8 mouse cellular contexts compared by ENCODE assay signal in the genomic region with DNA sequence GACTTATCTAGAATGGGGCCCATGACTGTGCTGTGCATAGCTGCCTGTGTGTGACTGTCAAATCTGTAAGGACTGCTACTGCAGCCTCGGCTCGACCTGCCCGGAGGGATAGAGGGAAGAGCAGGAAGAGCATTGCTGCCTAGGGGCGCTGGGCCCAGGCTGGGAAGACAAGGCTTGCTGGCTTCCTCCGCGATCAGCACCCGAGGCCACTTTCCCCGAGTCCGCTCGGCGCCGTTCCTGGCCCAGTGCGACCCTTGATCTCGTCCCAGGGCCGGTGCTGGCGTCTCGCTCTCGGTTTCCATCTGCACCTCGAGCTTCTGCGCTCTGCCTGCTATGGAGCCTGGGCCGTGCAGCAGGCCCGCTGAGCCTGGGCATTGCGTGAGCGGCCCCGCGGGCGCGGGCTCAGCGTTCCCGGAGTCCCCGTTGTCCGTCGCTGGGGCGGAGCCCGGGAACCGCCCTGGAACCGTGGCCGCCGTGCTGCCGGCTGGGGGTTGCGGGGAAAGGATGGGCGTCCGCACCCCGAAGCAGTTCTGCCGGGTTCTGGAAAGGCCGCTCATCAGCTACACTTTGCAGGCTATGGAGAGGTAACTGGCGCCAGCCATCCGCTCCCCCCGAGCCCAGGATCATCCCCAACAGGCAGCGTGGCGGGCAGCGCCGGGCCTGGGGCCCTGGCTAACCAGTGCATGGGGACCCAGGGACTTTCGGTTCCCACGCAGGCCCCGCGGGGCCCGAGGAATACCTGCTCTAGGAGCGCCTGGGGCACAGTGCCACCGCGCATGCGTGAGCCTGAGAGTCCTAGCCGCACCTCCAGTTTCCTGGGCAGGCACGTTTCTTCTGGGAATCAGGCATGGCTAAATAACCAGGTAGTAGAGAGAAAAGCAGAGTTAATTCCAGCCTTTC. TPM values are rescaled to one million over a fixed set of nuclear protein-coding genes. Genes with fewer than 3 reads are reported as not detected.
DNase-seq lines count a peak whose midpoint lies in the region; ATAC-seq and TF ChIP-seq lines count a peak whose summit lies in the region.

Ispd (plus strand) TSS at position 10 of the 900 bp plus-strand sequence.
D630036H23Rik (minus strand) TSS at position 741 of the 900 bp plus-strand sequence.

- H3K27ac ChIP-seq in CH12.LX (ENCODE audit: insufficient read depth, low read depth): 0 out of 2 replicates have a peak within 1 kb of the TSS, but pooled peaks have one; percentile 2
- H3K27ac ChIP-seq in forebrain, embryonic 11.5 days (ENCODE audit: low read depth, low read length): peak within 1 kb of the TSS; percentile 79
- peak within 1 kb of the TSS; percentile 96 for H3K27ac ChIP-seq in heart, embryonic 16.5 days (ENCODE audit: low read length)
- H3K27ac ChIP-seq in liver, embryonic 13.5 days: peak within 1 kb of the TSS; percentile 72
- H3K27ac ChIP-seq in stomach, embryonic 14.5 days (ENCODE audit: low read length): peak within 1 kb of the TSS; percentile 97

- no peaks in the 10 kb centered on the region for H3K27me3 ChIP-seq in CH12.LX (replicated peaks)
- H3K27me3 ChIP-seq in forebrain, embryonic 11.5 days (ENCODE audit: control insufficient read depth, insufficient read depth, low read length): no peaks in the 10 kb centered on the region
- H3K27me3 ChIP-seq in heart, embryonic 16.5 days (ENCODE audit: control insufficient read depth, insufficient read depth, low read length): no peaks in the 10 kb centered on the region
- H3K27me3 ChIP-seq in liver, embryonic 13.5 days: no peaks in the 10 kb centered on the region
- no peaks in the 10 kb centered on the region for H3K27me3 ChIP-seq in stomach, embryonic 14.5 days (ENCODE audit: control insufficient read depth, insufficient read depth, low read length)

- dilution Hi-C loops in CH12.LX (cut with MboI; ENCODE audit: extremely low pct_ligation_motif_present, extremely low pct_unique_long_range_greater_than_20kb, low sequenced_read_pairs): no loop called here

- no peak for TF ChIP-seq EP300 in CH12.LX (IDR thresholded peaks at IDR 0.05; ENCODE audit: low read length)

- no peaks in the 10 kb centered on the region for H3K9me3 ChIP-seq in CH12.LX (replicated peaks; ENCODE audit: low read length)
- H3K9me3 ChIP-seq in forebrain, embryonic 11.5 days (ENCODE audit: control insufficient read depth, low read length): no peaks in the 10 kb centered on the region
- no peaks in the 10 kb centered on the region for H3K9me3 ChIP-seq in heart, embryonic 16.5 days (replicated peaks; ENCODE audit: control insufficient read depth, low read length)
- no peaks in the 10 kb centered on the region for H3K9me3 ChIP-seq in liver, embryonic 13.5 days (replicated peaks)
- H3K9me3 ChIP-seq in stomach, embryonic 14.5 days (ENCODE audit: control insufficient read depth, low read depth, low read length): no peaks in the 10 kb centered on the region

- ATAC-seq in forebrain, embryonic 11.5 days (replicated peaks; ENCODE audit: low FRiP score): peak; percentile 91
- ATAC-seq in heart, embryonic 16.5 days (replicated peaks; ENCODE audit: extremely low read depth, insufficient read depth, low FRiP score): peak; percentile 89
- peak; percentile 90 for ATAC-seq in liver, embryonic 13.5 days (ENCODE audit: low read depth)
- ATAC-seq in stomach, embryonic 14.5 days (ENCODE audit: insufficient number of reproducible peaks, insufficient read depth, low FRiP score, low read depth): peak; percentile 90

- H3K9ac ChIP-seq in CH12.LX (ENCODE audit: insufficient read depth, low read depth): peak within 1 kb of the TSS; percentile 62
- H3K9ac ChIP-seq in forebrain, embryonic 11.5 days (ENCODE audit: low read length): peak within 1 kb of the TSS; percentile 96
- peak within 1 kb of the TSS; percentile 98 for H3K9ac ChIP-seq in heart, embryonic 16.5 days (ENCODE audit: low read length)
- peak within 1 kb of the TSS; percentile 77 for H3K9ac ChIP-seq in liver, embryonic 13.5 days
- peak within 1 kb of the TSS; percentile 94 for H3K9ac ChIP-seq in stomach, embryonic 14.5 days (replicated peaks; ENCODE audit: low read depth, low read length)

- DNase-seq in CH12.LX (ENCODE audit: extremely low read depth): peak; percentile 73
- peak; percentile 28 for DNase-seq in c-Kit-negative CD71-positive TER-119-positive erythroid progenitor cells, embryonic 14.5 days (ENCODE audit: low read depth, low spot score)
- DNase-seq in forebrain, embryonic 11.5 days (ENCODE audit: low spot score): peak; percentile 88
- DNase-seq in kidney, postnatal 25 days: peak; percentile 92 to 96
- peak; percentile 66 for DNase-seq in liver, embryonic 13.5 days
- peak; percentile 43 to 61 for DNase-seq in natural killer cell, adult 2 months (ENCODE audit: low spot score in 2 of 2)

- no peaks in the 10 kb centered on the region for H3K79me2 ChIP-seq in CH12.LX (replicated peaks; ENCODE audit: control insufficient read depth, extremely low read depth, insufficient read depth, poor library complexity, severe bottlenecking)

- H3K4me3 ChIP-seq in CH12.LX (replicated peaks in 1 of 3; ENCODE audit: low read depth in 2 of 3, low read length in 2 of 3, poor library complexity in 1 of 3): peak within 1 kb of the TSS; percentile 49 to 76 (median 69)
- H3K4me3 ChIP-seq in forebrain, embryonic 11.5 days (ENCODE audit: low read depth, low read length): peak within 1 kb of the TSS; percentile 58
- peak within 1 kb of the TSS; percentile 80 for H3K4me3 ChIP-seq in heart, embryonic 16.5 days (ENCODE audit: low read length)
- H3K4me3 ChIP-seq in liver, embryonic 13.5 days (replicated peaks): peak within 1 kb of the TSS; percentile 73
- peak within 1 kb of the TSS; percentile 55 for H3K4me3 ChIP-seq in stomach, embryonic 14.5 days (ENCODE audit: low read depth, low read length)

- no peak for TF ChIP-seq RAD21 in CH12.LX (IDR thresholded peaks at IDR 0.05; ENCODE audit: low read depth, low read length)

- peak; percentile 48; the same call in 1 of the 2 replicates for TF ChIP-seq POLR2A in CH12.LX (IDR thresholded peaks at IDR 0.05; ENCODE audit: low read depth, low read length)

- in situ Hi-C loops in CH12.LX (cut with MboI; ENCODE audit: low pct_ligation_motif_present, low pct_unique_long_range_greater_than_20kb, low sequenced_read_pairs): no loop called here

- peak within 1 kb of the TSS; percentile 53 for H3K4me2 ChIP-seq in CH12.LX (ENCODE audit: insufficient read depth, low read depth, poor library complexity, severe bottlenecking)
- peak within 1 kb of the TSS; percentile 81 for H3K4me2 ChIP-seq in forebrain, embryonic 11.5 days (ENCODE audit: low read depth, low read length, severe bottlenecking)
- peak within 1 kb of the TSS; percentile 86 for H3K4me2 ChIP-seq in heart, embryonic 16.5 days (ENCODE audit: low read depth, low read length)
- H3K4me2 ChIP-seq in liver, embryonic 13.5 days: peak within 1 kb of the TSS; percentile 86
- peak within 1 kb of the TSS; percentile 74 for H3K4me2 ChIP-seq in stomach, embryonic 14.5 days (replicated peaks; ENCODE audit: low read depth, low read length)

- no peak for TF ChIP-seq CTCF in CH12.LX (conservative IDR thresholded peaks at IDR 0.05 in 1 of 2, IDR thresholded peaks at IDR 0.05 in 1 of 2; ENCODE audit: low read depth in 2 of 2, low read length in 2 of 2)

- H3K4me1 ChIP-seq in CH12.LX (ENCODE audit: control insufficient read depth in 1 of 2, insufficient read depth in 2 of 2): peaks cover 5 to 18% of the 10 kb centered on the region in 2 experiments; a peak in 3 of 4 replicates
- H3K4me1 ChIP-seq in forebrain, embryonic 11.5 days (replicated peaks; ENCODE audit: control insufficient read depth, insufficient read depth, low read length): peaks cover 4% of the 10 kb centered on the region; the same call in 1 of the 2 replicates
- peaks cover 9% of the 10 kb centered on the region for H3K4me1 ChIP-seq in heart, embryonic 16.5 days (ENCODE audit: control insufficient read depth, insufficient read depth, low read length)
- H3K4me1 ChIP-seq in liver, embryonic 13.5 days (replicated peaks): peaks cover 15% of the 10 kb centered on the region
- H3K4me1 ChIP-seq in stomach, embryonic 14.5 days (ENCODE audit: control insufficient read depth, insufficient read depth, low read length): peaks cover 14% of the 10 kb centered on the region; the same call in 1 of the 2 replicates

- no peaks in the 10 kb centered on the region for H3K36me3 ChIP-seq in CH12.LX (replicated peaks in 1 of 2; ENCODE audit: control insufficient read depth in 1 of 2, insufficient read depth in 1 of 2, low read length in 1 of 2)
- no peaks in the 10 kb centered on the region for H3K36me3 ChIP-seq in forebrain, embryonic 11.5 days (ENCODE audit: control insufficient read depth, insufficient read depth, low read length)
- no peaks in the 10 kb centered on the region for H3K36me3 ChIP-seq in heart, embryonic 16.5 days (ENCODE audit: control insufficient read depth, insufficient read depth)
- no peaks in the 10 kb centered on the region for H3K36me3 ChIP-seq in liver, embryonic 13.5 days
- H3K36me3 ChIP-seq in stomach, embryonic 14.5 days (ENCODE audit: control insufficient read depth, insufficient read depth, low read length): no peaks in the 10 kb centered on the region

- WGBS in forebrain, embryonic 11.5 days: under 1% methylated on average over 63 of the region's 64 CpGs
- whole genome bisulfite sequencing in heart, embryonic 16.5 days: under 1% methylated on average over 64 of the region's 64 CpGs
- 1% methylated on average over 62 of the region's 64 CpGs for WGBS in liver, embryonic 13.5 days (ENCODE audit: insufficient replicate concordance)
- under 1% methylated on average over 64 of the region's 64 CpGs for WGBS in stomach, embryonic 14.5 days

TF ChIP-seq in CH12.LX, 34 proteins besides CTCF, POLR2A, EP300 and RAD21 (continues in another document):
- no peak for TF ChIP-seq MAZ (IDR thresholded peaks at IDR 0.05; ENCODE audit: low read depth, low read length)

RNA-seq across cellular contexts. Expression of gene Ispd, which starts in this region (rescaled TPM):
- 0.42 and 0.51 TPM in 2 replicates for total RNA-seq in CH12.LX (2012; rRNA removed)
- total RNA-seq in CH12.LX (2014; rRNA removed): 1.6 and 1.8 TPM in 2 replicates
- polyA plus RNA-seq in CH12.LX (2012; ENCODE audit: insufficient read length, low read depth): 1.2 and 1.4 TPM in 2 replicates
- polyA plus RNA-seq in forebrain, embryonic 11.5 days (2014; fragmentation: Nextera tagmentation; extraction: Ambion mirVana): 8.2 and 8.7 TPM in 2 replicates
- polyA plus RNA-seq in heart, embryonic 16.5 days (2015; fragmentation: Nextera tagmentation; extraction: Ambion mirVana): 9.5 and 9.8 TPM in 2 replicates
- 2.0 and 2.4 TPM in 2 replicates for polyA plus RNA-seq in liver, embryonic 13.5 days (2015; fragmentation: Nextera tagmentation; extraction: Ambion mirVana)
- polyA plus RNA-seq in stomach, embryonic 14.5 days (2014; fragmentation: Nextera tagmentation; extraction: Ambion mirVana): 12.4 and 13.7 TPM in 2 replicates

RNA-seq across cellular contexts. Expression of gene D630036H23Rik, which starts in this region (rescaled TPM):
- 0.25 and 0.34 TPM in 2 replicates for total RNA-seq in CH12.LX (2012; rRNA removed)
- total RNA-seq in CH12.LX (2014; rRNA removed): 0.63 TPM in 1 of 2 replicates, not detected in the other
- 0.27 TPM in 1 of 2 replicates, not detected in the other for polyA plus RNA-seq in CH12.LX (2012; ENCODE audit: insufficient read length, low read depth)
- polyA plus RNA-seq in forebrain, embryonic 11.5 days (2014; fragmentation: Nextera tagmentation; extraction: Ambion mirVana): 1.4 and 1.9 TPM in 2 replicates
- 0.77 and 1.4 TPM in 2 replicates for polyA plus RNA-seq in heart, embryonic 16.5 days (2015; fragmentation: Nextera tagmentation; extraction: Ambion mirVana)
- 0.24 and 0.35 TPM in 2 replicates for polyA plus RNA-seq in liver, embryonic 13.5 days (2015; fragmentation: Nextera tagmentation; extraction: Ambion mirVana)
- 2.1 and 2.7 TPM in 2 replicates for polyA plus RNA-seq in stomach, embryonic 14.5 days (2014; fragmentation: Nextera tagmentation; extraction: Ambion mirVana)

Comparison
In these comparisons a context has a peak if more than half of its experiments do, and no peak if none do; other contexts are left out.
1. Peak in every context shown above with its lines: DNase-seq, ATAC-seq, H3K4me3 ChIP-seq and H3K27ac ChIP-seq.
2. DNase-seq: peak in every context shown above with its lines; median percentile 94 in kidney, postnatal 25 days; 88 in forebrain, embryonic 11.5 days; 73 in CH12.LX; 66 in liver, embryonic 13.5 days; 52 in natural killer cell, adult 2 months; 28 in c-Kit-negative CD71-positive TER-119-positive erythroid progenitor cells, embryonic 14.5 days.
3. H3K27ac ChIP-seq: peak in every context shown above with its lines; median percentile 97 in stomach, embryonic 14.5 days; 96 in heart, embryonic 16.5 days; 79 in forebrain, embryonic 11.5 days; 72 in liver, embryonic 13.5 days; 2 in CH12.LX.